Mouse (Mus musculus) fibroblast of lung, adult 2 months (primary cell): ENCODE results near the gene Ccdc175.

Experiments
- DNase-seq: peaks from one replicate; pipeline ENCODE4 v3.0.0-alpha.2; 2011; ENCODE audit warnings: low read depth

Ccdc175 gene

DNA sequence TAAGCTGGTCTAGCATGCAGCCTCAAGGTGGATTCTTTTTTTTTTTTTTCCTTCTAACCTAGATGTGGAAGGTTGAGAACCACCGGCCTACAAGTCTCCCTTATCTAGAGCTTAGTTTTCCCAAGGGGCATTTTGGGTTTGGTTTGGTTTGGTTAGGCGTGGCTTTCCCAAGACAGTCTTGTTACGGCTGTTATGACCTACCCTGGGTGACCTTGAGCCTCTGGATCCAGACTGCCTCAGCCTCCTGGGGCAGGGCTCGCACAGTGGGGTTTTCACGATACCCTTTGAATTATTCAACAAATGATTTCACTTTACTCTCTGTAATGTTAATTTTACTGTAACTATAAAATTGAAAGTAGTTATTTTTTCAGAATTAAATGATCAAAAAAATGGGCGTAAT, 82.1 kb downstream of the Ccdc175 start:
- no peak for DNase-seq

DNA sequence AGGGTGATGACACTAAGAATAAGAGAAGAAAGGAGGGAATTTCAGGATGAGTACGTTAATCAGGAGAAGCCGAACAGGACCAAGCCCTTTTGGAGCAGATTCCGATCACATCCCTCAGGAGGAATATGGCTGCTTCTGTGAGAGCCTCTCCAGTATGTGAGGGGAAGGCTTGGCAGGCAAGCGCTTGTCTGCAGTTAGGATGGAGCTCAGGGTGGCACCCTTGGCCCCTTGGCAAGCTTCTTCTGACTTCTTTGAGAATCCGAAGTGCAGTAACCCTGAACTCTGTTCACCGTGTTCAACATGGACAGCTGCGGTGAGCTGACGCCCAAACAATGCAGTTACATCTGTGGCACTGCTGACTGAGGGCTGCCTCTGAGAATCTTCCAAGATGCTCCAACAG, 87.9 kb downstream of the Ccdc175 start:
- DNase-seq, result no peak

DNA sequence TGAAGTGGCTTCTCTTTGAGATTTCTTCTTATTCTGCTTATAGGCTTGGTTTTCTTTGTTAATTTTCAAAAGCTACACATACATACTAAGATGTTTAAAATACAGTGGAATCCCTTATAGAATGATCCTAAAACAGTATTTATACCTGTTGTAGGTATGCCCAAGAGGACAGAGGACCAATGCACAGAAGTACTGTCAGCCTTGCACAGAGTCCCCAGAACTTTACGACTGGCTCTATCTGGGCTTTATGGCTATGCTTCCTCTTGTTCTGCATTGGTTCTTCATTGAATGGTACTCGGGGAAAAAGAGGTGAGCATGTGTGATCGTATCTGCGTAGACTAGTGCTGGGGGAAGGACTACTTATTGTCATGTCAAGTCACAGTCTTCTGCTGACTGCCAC, 95.0 kb downstream of the Ccdc175 start:
- DNase-seq, result no peak

DNA sequence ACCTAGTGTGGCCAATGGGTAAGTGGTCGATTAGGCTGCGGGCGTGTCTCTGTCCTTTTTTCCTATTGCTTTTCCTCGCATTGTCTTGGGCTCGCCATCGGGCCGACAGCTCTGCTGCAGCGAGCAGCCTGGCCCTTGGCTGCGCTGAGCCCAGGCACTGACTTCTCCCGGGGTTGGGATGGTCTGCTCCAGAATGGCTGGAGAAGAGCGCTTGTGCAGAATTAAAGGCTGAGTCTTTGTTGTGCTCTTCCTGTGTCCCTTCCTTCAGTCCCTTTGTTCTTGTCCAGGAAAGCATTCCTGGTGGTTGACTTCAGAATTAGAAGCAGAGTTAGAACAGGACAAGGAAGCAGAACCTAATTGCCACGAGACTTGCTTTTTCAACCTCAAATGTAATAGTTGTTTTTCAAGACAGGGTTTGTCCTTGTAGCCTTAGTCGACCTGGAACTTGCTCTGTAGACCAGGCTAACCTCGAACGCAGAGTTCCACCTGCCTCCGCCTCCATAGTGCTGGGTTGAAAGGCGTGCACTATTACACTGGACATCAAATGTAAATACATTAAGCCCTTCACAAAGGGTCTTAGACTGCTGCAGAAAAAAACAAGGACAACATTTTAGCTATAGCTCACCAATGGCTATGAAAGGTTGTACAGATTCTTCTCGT, 98.5 kb downstream of the Ccdc175 start:
- no peak for DNase-seq

DNA sequence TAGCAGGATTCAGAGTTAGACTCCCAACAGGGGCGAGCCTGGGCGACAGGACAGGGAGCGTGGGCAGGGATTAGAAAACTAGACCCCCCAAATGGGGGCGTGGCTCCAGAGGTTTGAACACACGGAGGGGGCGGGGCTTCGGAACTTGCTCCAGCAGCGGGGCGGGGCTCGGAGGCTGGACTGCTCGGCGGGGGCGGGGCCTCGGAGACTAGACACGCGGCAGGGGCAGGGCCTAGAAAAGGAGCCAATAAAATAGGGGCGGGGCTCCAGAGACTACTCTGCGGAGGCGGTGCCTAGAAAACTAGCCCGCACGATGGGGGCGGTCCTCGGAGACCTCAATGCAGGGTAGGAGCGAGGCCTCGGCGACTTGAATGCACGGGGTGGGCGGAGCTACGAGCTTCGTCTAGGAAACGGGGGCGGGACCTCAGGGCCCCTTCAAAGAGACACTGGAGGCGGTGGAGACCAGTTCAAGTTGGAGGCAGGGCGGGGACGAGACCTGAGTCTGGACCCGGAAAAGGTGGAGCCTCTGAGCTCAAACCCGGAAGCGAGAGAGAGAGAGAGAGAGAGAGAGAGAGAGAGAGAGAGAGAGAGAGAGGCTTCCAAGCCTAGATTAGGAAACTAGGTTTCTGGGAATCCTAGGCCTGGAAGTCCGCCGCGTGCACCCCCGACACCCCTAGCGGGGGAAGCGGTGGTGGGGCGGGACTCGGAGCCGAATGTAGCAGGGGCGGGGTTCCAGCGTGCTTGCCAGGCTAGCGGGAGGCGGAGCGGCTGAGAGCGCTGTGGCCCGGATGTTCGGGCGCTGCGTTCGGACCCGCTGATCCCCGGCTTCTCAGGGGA, 99.3 kb downstream of the Ccdc175 start, which contains the start of the genes L3hypdh and Jkamp:
Gene L3hypdh (minus strand): TSS at position 111 of the 837 bp plus-strand sequence.
Gene Jkamp (plus strand): TSS at position 261 of the 837 bp plus-strand sequence.
- DNase-seq, result peak; percentile 99

DNA sequence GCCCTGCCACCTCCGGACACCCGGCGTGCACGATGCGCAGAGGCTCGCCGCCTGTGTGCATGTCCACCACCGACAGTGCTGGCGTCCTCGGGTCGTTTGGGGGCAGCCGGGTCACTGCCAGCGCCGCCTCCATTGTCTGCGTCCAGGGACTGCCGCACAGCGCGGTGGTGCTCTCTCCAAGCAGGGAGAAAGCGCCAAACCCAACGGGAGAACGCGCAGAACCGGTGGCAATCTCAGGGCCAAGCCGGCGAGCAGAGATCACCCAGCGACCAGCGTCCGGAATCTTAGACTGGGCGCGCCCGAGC, 99.9 kb downstream of the Ccdc175 start:
- DNase-seq, result no peak

DNA sequence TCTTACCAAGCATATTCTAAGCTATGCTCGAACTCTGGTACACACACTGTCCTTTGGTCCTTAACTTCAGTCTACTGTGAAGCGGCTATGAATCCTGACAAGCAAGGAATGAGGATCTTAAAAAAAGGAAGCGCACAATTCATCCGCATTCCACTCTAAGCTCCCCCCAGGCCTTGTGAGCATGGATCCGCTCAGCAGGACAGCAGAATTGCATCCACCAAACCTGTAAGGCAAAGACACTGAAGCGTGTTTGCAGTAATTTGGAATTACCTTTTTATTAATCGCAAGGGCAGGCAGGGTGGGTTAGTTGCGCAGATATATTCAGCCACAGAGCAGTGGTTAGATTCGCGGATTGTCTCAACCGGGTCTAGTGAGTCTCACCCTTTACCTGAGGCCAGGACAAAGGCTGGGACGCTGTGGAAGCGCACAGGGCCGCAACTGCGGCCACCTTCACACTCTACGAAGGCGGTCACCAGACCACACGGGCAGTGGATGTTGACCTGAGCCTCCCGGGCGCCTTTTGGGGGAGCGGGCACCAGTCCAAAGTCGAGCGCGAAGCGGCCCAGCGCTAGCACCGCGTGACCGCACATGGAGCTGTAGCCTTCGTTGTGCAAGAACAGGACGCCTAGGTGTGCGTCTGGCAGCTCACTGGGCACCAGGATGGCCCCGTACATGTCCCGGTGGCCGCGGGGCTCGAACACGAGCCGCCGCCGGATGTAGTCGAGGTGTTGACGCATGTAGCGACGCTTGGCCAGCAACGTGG, 100.4 kb downstream of the Ccdc175 start:
- no peak for DNase-seq

DNA sequence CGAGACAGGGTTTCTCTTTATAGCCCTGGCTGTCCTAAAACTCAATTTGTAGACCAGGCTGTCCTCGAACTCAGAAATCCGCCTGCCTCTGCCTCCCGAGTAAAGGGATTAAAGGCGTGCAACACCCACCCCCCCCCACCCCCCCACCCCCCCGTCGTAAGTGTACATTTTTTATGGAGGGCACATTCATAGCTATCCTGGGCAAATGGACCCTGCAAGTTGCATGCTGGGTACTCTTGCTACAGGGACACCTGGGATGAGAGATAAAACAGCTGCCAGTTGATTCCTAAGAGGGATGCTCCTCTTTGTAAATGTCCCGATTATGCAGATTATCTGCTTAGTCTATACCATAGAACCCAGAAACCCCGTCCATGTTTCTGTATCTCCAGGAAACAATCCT, 101.6 kb downstream of the Ccdc175 start:
- no peak for DNase-seq

DNA sequence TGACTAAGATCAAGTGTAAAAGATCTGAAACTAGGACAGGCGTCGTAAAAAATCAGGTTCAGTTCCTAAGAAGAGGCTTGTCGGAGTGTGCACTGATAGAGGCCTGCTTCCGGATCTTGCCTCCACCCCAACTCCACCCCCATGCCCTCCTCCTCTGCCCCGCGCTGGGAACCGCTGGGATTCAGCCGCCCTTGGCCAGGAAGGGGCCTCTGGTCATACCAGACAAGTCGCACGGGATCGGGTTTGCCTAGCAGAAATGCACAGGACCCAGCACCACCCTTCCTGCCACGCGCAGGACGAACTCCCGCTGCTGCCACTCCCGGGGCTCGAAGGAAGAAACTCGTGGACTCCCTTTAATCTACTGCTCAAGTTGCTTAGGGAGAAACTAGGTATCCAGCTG, 102.5 kb downstream of the Ccdc175 start:
- DNase-seq, result no peak

DNA sequence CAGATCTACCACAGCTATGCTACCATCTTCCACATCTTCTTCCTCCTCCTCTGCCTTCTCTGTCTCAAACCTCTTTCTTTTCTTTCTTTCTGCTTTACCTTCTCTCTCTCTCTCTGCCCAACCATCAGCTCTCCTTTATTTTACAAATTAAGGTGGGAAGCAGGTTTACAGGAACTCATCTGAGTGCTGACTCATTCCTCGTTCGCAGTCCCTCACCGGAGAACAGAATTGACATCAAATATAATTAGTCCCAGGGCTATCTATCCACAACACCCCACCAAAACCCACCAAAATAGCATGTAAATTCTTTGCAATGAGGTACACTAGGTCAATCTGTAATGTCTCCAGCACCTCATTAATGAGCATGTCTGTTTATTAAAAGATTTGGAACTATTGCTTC, 102.9 kb downstream of the Ccdc175 start:
- no peak for DNase-seq

DNA sequence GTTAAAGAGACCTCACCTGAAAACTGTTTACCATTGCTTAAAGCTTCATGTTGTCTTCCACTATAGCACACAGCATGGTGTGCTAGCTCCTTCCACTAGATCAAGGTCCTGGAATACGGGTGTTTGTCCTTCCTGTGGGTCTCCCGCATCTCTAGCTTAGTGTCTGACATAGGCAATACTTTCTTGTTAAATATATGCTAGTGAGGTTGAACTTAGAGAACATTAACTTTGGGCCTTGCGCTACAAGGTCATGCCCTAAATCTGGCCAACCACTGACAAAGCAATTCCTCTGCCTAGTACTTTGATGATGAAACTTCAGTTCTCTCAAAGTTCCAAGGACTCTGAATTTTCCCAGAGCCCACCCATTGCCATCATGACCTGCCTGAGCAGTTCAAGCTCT, 106.6 kb downstream of the Ccdc175 start:
- DNase-seq, result no peak

DNA sequence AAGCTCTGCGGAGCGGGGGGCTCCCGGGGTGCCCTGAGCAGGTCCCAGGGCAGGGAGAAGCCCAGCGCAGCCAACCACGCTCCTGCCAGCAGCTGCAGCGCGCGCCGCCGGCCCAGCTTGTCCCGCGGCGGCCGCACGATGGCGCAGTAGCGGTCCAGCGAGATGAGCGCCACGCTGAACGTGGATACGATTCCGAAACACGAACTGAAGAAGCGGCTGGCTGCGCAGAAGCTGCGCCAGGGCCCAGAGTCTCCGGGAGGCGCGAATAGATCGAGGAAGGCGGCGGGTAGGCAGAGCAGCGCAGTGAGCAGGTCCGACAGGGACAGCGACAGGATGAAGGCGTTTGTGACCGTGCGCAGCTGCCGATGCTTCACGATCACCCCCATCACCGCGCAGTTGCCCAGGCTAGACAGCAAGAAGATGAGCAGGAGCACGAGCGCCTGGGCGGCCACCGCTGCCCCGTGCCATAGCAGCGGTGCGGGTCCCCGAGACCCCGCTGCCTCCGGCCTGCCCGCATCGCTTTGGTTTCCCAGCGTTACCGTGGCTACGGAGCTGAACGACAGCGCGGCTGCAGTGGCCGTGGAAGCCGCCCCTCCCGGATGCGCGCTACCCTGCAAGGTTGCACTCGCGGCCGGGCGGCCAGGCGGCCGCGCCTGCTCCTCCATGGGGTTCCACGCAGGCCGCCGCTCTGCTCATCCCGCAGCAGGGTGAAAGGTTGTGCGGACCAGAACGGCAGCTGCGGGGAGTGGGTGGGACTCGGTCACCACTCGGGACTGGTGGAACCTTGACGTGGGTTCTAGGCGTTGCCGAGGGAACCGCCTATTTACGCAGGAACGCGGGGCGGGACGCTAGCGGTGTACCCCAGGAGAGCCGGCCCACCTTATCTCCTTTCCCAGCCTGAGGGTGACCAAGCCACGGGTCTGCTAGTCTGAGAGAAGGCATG, 114.2 kb downstream of the Ccdc175 start, which contains the start of gene Gpr135:
Gene Gpr135 (minus strand): TSS at position 799 of the 943 bp plus-strand sequence.
- peak; percentile 40 for DNase-seq

DNA sequence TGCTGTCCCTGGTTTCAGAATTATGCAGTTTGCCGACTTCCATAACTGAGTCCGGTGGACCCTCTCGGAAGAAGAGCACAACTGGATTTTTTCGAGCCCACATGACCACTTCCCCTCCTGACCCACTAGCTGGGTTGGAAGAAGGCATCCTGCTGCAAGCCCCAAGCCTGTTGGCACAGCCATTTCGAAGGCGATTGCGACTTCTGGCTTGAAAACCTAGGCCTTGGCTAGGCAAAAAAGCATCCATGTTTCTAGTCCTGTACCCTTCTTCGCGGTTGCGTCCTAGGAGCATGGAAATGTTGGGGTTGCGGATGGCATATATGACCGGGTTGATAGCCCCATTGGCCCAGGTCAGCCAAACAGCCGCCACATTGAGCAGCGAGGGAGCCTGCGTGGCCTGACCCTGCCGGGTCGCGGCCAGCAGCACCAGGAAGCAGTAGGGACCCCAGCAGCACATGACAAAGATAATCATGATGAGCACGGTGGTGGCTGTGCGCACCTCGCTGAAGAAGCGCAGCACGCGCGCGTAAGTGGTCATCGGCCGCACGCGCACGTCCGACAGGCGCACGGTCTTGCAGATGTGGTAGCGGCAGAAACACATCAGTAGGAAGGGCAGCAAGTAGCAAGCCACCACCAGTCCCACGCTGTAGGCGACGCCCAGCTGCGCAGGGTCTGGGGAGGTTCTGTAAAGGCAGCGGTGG, 115.1 kb downstream of the Ccdc175 start:
- no peak for DNase-seq

DNA sequence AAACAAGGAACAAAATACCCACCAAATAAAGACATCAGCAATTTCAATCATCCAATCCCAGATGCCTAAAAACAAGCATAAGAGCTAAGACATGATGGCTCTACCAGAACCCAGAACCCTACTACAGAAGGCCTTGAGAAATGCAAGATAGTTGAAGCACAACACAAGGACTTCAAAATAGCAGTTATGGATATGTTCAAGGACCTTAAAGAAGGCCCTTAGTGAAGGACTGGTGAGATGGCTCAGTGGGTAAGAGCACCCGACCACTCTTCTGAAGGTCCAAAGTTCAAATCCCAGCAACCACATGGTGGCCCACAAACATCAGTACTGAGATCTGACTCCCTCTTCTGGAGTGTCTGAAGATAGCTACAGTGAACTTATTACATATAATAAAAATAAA, 127.0 kb downstream of the Ccdc175 start:
- no peak for DNase-seq

DNA sequence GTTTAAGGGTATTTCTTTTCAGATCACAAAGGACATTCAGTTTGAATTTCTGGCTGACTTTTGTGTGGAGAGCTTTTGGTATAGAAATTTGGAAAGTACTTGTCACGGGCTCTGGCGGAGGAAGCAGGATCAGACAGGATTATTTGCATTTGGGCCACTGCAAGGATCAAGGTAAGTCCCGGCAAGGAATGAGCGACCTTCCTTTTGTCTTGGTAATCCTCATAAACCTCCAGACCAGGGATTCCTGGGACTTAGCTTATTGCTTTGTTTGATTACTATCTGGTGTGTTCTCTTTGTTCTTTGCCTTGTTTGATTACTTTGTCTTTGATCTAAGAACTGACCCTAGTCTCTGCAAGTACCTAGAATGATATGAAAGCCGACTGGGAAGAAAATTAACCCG, 131.0 kb downstream of the Ccdc175 start:
- no peak for DNase-seq

DNA sequence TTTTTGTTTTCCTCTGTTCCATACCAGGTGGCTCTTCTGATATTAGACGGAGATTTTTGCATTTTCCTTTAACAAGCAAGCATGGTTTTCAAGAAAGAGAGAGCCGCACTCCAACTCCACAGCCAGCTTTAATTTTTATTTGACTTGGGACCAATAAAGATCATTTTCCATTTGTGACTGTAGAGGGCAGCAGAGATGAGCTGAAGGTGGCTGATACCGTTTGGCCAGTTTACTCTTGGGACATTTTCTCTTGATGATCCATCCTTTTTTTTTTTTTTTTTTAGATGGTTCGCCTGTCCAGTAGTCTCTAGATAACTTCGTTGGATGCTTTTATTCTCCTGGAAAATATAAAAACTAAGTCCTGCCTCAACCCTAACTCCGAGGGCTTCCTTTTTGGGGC, 131.5 kb downstream of the Ccdc175 start:
- DNase-seq, result no peak

DNA sequence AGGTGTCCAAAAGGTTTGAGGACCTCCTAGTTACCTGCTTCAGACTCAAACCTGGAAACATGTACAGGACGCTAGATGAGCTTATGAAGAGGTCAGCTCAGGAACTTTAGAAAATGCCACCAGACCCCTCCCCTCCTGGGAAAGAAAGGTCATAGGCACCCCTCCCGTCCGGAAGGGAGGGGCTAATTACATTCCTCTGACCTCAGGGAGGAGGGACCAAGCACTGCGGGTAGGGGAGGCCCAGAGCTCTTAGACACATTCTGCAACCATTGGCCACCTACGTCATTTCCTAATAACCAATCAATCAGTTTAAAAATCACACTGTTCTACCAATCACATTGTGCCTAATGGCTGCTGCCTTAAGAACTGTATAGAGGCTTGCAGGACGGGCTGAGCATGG, 132.3 kb downstream of the Ccdc175 start:
- no peak for DNase-seq
